In genomic region chr7:93037763-93038471, GRCm38 (mm10) we compare ENCODE assay signal across 12 mouse cellular contexts. TPM values are rescaled to one million over a fixed set of nuclear protein-coding genes. Genes with fewer than 3 reads are reported as not detected.
A peak's percentile ranks its signal among the peaks of the same experiment; 100 is the strongest.
DNase-seq lines count a peak whose midpoint lies in the region; ATAC-seq and TF ChIP-seq lines count a peak whose summit lies in the region.
"Had no signal": no experiment of that assay in that cellular context is flagged by ENCODE, and none has a peak within 500 bp of the region (broad histone marks: within the 10 kb centered on the region; RNA-seq: fewer than 3 reads in every experiment).

No protein-coding gene starts in this region.

- DNase-seq in retina, postnatal 1 day, result peak; percentile 20
- no peak for DNase-seq in retina, embryonic 14.5 days (ENCODE audit: low spot score)
- no peak for DNase-seq in forebrain, embryonic 11.5 days (ENCODE audit: low spot score)
- peak; percentile 75 for DNase-seq in hindbrain, postnatal 0 days (ENCODE audit: low spot score)
- no peak for DNase-seq in lung, postnatal 14 days
- no peak for DNase-seq in adrenal gland, postnatal 4 days (ENCODE audit: low spot score in 2 of 2)
- no peak for DNase-seq in adipocyte (ENCODE audit: low spot score)
- DNase-seq: spleen, adult 18-20 months; thymus, postnatal 14 days had no signal

- no peaks in the 10 kb centered on the region for H3K36me3 ChIP-seq in forebrain, embryonic 11.5 days (ENCODE audit: control insufficient read depth, insufficient read depth, low read length)
- no peaks in the 10 kb centered on the region for H3K36me3 ChIP-seq in hindbrain, postnatal 0 days (ENCODE audit: insufficient read depth, low read length)
- no peaks in the 10 kb centered on the region for H3K36me3 ChIP-seq in neural tube, embryonic 14.5 days (ENCODE audit: control insufficient read depth, insufficient read depth, low read length)

- TF ChIP-seq CTCF in hindbrain, postnatal 0 days (IDR thresholded peaks at IDR 0.05; ENCODE audit: low read depth), result no peak

- no peaks in the 10 kb centered on the region; the same call in 1 of the 2 replicates for H3K4me1 ChIP-seq in forebrain, embryonic 11.5 days (replicated peaks; ENCODE audit: control insufficient read depth, insufficient read depth, low read length)
- no peaks in the 10 kb centered on the region for H3K4me1 ChIP-seq in hindbrain, postnatal 0 days (ENCODE audit: insufficient read depth, low read length)
- H3K4me1 ChIP-seq in neural tube, embryonic 14.5 days (ENCODE audit: control insufficient read depth, insufficient read depth, low read length), result no peaks in the 10 kb centered on the region

- no peaks in the 10 kb centered on the region for H3K27me3 ChIP-seq in forebrain, embryonic 11.5 days (ENCODE audit: control insufficient read depth, insufficient read depth, low read length)
- no peaks in the 10 kb centered on the region for H3K27me3 ChIP-seq in hindbrain, postnatal 0 days (ENCODE audit: insufficient read depth, low read length)
- no peaks in the 10 kb centered on the region for H3K27me3 ChIP-seq in neural tube, embryonic 14.5 days (ENCODE audit: control insufficient read depth, insufficient read depth, low read length)

- no peaks in the 10 kb centered on the region for H3K9me3 ChIP-seq in forebrain, embryonic 11.5 days (ENCODE audit: control insufficient read depth, low read length)
- H3K9me3 ChIP-seq in hindbrain, postnatal 0 days (ENCODE audit: low read length), result no peaks in the 10 kb centered on the region
- H3K9me3 ChIP-seq in neural tube, embryonic 14.5 days (ENCODE audit: control insufficient read depth, low read length), result no peaks in the 10 kb centered on the region

- no peak overlapping the region for H3K27ac ChIP-seq in forebrain, embryonic 11.5 days (ENCODE audit: low read depth, low read length)
- H3K27ac ChIP-seq in hindbrain, postnatal 0 days, result peak overlapping the region; percentile 75
- H3K27ac ChIP-seq in neural tube, embryonic 14.5 days (ENCODE audit: low read depth, low read length), result peak overlapping the region; percentile 64; the same call in 1 of the 2 replicates

- no peak overlapping the region for H3K4me2 ChIP-seq in forebrain, embryonic 11.5 days (ENCODE audit: low read depth, low read length, severe bottlenecking)
- H3K4me2 ChIP-seq in hindbrain, postnatal 0 days (ENCODE audit: low read depth, low read length), result no peak overlapping the region
- H3K4me2 ChIP-seq in neural tube, embryonic 14.5 days (ENCODE audit: low read depth, low read length), result no peak overlapping the region
- H3K4me2 ChIP-seq: heart, embryonic 11.5 days had no signal

- ATAC-seq in forebrain, embryonic 11.5 days (replicated peaks; ENCODE audit: low FRiP score), result 0 out of 2 replicates have a peak, but pooled peaks have one; percentile 56
- peak; percentile 92 for ATAC-seq in hindbrain, postnatal 0 days
- ATAC-seq in neural tube, embryonic 14.5 days (ENCODE audit: low read depth), result peak; percentile 85
- ATAC-seq: intestine, postnatal 0 days had no signal

- H3K4me3 ChIP-seq in forebrain, embryonic 11.5 days (ENCODE audit: low read depth, low read length), result no peak overlapping the region
- no peak overlapping the region for H3K4me3 ChIP-seq in hindbrain, postnatal 0 days (ENCODE audit: low read length)
- no peak overlapping the region for H3K4me3 ChIP-seq in neural tube, embryonic 14.5 days (ENCODE audit: low read depth, low read length)

- 11% methylated on average over 5 of the region's 5 CpGs for WGBS in forebrain, embryonic 11.5 days
- 10% methylated on average over 5 of the region's 5 CpGs for WGBS in hindbrain, postnatal 0 days
- WGBS in neural tube, embryonic 14.5 days, result 12% methylated on average over 5 of the region's 5 CpGs

- H3K9ac ChIP-seq in forebrain, embryonic 11.5 days (ENCODE audit: low read length), result 0 out of 2 replicates have a peak overlapping the region, but pooled peaks have one; percentile 3
- H3K9ac ChIP-seq in hindbrain, postnatal 0 days (replicated peaks; ENCODE audit: low read length), result no peak overlapping the region
- no peak overlapping the region for H3K9ac ChIP-seq in neural tube, embryonic 14.5 days (replicated peaks; ENCODE audit: low read depth, low read length)

RNA-seq across cellular contexts. Expression of gene Fam181b, which starts 41.7 kb away (rescaled TPM):
- 49.5 and 51.4 TPM in 2 replicates for polyA plus RNA-seq in forebrain, embryonic 11.5 days (2014; fragmentation: Nextera tagmentation; extraction: Ambion mirVana)
- 98.9 and 107 TPM in 2 replicates for total RNA-seq in hindbrain, postnatal 0 days (2014; rRNA removed)
- polyA plus RNA-seq in hindbrain, postnatal 0 days (2015; fragmentation: Nextera tagmentation; extraction: Ambion mirVana), result 55.2 and 59.5 TPM in 2 replicates
- polyA plus RNA-seq in neural tube, embryonic 14.5 days (2014; fragmentation: Nextera tagmentation; extraction: Ambion mirVana), result 61.6 and 61.7 TPM in 2 replicates
- 1 to 10 TPM; 3.6 to 6.2 TPM for total RNA-seq in adrenal gland, postnatal 4 days (2021)

Comparison
In these comparisons a context has a peak if more than half of its experiments do, and no peak if none do; other contexts are left out.
1. DNase-seq: peak in retina, postnatal 1 day (single experiment) and hindbrain, postnatal 0 days (single experiment); none in retina, embryonic 14.5 days (single experiment), forebrain, embryonic 11.5 days (single experiment), lung, postnatal 14 days (single experiment), adrenal gland, postnatal 4 days (0 of 2) and adipocyte (single experiment).
2. Peak in every context shown above with its lines, with median percentiles within 50 percentile points of each other: ATAC-seq.